Mouse (Mus musculus): ENCODE measurements around the gene Crip2. TPM values are rescaled to one million over a fixed set of nuclear protein-coding genes. Genes with fewer than 3 reads are reported as not detected.

Gene Crip2
- polyA plus RNA-seq, 1 experiment from 2014 or later, result 223 TPM

GRCm38 (mm10) chr12:113151661-113152271 lies 11.7 kb downstream of the Crip2 start:
- peaks cover 72% of the 10 kb centered on the region for H3K27me3 ChIP-seq
- no peak overlapping the region for H3K27ac ChIP-seq
- 1% methylated on average over 35 of the region's 36 CpGs for WGBS
- H3K36me3 ChIP-seq (replicated peaks), result no peaks in the 10 kb centered on the region
- peak overlapping the region; percentile 44 for H3K4me3 ChIP-seq (replicated peaks)
- ATAC-seq (ENCODE audit: low FRiP score), result no peak
- H3K9ac ChIP-seq, result peak overlapping the region; percentile 56
- peaks cover 37% of the 10 kb centered on the region for H3K4me1 ChIP-seq
- no peaks in the 10 kb centered on the region for H3K9me3 ChIP-seq
- peak overlapping the region; percentile 78 for H3K4me2 ChIP-seq

DNA sequence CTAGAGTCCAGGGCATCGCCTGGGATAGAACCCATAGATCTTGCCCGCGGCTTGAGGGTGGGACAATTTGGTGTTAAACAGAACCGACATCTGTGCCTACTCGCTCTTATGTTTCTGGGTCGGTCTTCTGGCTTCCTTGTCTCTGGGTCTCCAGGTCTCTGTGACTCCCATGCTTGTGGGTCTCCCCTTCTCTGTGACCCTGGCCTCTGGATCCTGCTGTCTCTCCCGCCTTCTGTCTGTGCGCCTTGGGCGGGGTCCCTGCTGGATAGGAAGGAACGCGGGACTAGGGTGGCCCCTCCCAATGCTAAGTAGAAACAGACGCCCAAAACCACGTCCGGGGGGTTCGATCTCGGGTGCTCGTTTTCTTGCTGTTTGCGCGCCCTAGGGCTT lies 12.2 kb downstream of the Crip2 start:
- ATAC-seq (ENCODE audit: low FRiP score), result no peak
- no peaks in the 10 kb centered on the region for H3K36me3 ChIP-seq (replicated peaks)
- peak overlapping the region; percentile 44 for H3K4me3 ChIP-seq (replicated peaks)
- H3K9ac ChIP-seq, result peak overlapping the region; percentile 56
- H3K27me3 ChIP-seq, result peaks cover 67% of the 10 kb centered on the region
- H3K9me3 ChIP-seq, result no peaks in the 10 kb centered on the region
- H3K4me2 ChIP-seq, result peak overlapping the region; percentile 78
- no peak overlapping the region for H3K27ac ChIP-seq
- 29% methylated on average over 19 of the region's 19 CpGs for WGBS
- peaks cover 38% of the 10 kb centered on the region for H3K4me1 ChIP-seq

DNA sequence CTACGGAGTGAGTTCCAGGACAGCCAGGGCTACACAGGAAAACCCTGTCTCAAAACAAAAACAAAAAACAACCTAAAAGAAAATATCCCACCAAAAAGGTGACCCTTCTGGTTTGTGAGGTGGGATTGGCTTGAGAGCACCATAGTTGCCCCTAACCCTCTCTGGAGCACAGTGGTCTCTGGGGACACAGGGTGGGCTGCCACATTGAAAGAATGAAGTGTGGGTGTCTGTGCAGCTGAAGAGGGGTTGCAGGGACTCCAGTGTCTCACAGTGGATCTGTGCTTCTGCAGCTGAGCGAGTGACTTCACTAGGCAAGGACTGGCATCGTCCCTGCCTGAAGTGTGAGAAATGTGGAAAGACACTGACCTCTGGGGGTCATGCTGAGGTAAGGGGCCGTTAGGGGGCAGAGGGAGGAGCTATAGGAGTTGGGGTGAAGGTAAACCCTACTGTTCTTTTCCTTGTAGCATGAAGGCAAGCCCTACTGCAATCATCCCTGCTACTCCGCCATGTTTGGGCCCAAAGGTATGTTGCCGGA lies 13.0 kb downstream of the Crip2 start:
- Histone ChIP-seq H3K36me3 (replicated peaks) (no peaks in the 10 kb centered on the region), H3K27ac (no peak overlapping the region), H3K9ac (no peak overlapping the region), H3K27me3 (peaks cover 59% of the 10 kb centered on the region), H3K4me3 (replicated peaks) (no peak overlapping the region), H3K9me3 (no peaks in the 10 kb centered on the region), H3K4me1 (peaks cover 41% of the 10 kb centered on the region), H3K4me2 (no peak overlapping the region)
- ATAC-seq (ENCODE audit: low FRiP score), result no peak
- 82% methylated on average over 6 of the region's 6 CpGs for WGBS

DNA sequence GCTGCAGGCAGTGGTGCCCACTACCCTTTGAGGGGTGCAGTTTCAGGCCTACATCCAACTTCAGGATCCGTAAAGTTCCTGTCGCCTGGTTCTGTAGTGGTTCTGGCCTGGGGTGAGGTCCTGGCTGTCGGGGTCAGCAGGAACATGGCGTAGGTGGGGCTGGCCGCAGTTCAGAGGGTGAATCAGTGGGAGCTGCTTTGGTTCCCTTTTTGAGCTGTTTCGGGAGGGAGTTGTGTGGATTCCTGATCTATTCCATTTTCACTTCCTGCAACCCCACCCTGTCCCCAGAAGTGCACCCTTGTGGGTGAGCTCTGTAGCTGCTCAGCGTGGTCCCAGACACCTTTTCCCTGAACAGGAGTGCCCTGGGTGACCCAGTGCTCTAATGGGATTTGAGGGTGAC lies 13.9 kb downstream of the Crip2 start:
- Histone ChIP-seq H3K27me3 (peaks cover 52% of the 10 kb centered on the region), H3K27ac (no peak overlapping the region), H3K4me2 (no peak overlapping the region), H3K36me3 (replicated peaks) (no peaks in the 10 kb centered on the region), H3K9me3 (no peaks in the 10 kb centered on the region), H3K4me3 (replicated peaks) (no peak overlapping the region), H3K9ac (no peak overlapping the region), H3K4me1 (peaks cover 37% of the 10 kb centered on the region)
- ATAC-seq (ENCODE audit: low FRiP score), result no peak
- 90% methylated on average over 7 of the region's 7 CpGs for WGBS

DNA sequence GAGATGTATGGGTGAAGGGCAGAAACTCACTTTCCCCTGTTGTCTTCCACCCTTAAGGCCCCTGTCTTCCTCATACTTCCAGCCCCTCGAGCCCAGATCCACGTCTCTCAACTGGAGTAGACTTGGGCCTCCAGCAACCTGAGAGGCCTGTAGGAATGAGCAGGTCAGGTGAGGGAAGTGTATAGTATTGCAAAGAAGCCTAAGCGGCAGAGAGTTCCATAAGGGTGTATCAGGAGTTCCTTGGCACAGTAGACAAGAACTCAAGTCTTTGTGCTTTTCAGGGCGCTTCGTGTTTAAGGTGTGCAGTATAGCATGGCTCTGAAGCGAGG lies 14.7 kb downstream of the Crip2 start:
- Histone ChIP-seq H3K4me1 (peaks cover 33% of the 10 kb centered on the region), H3K36me3 (replicated peaks) (0 out of 2 replicates have a peak, but pooled peaks cover under 1% of the 10 kb centered on the region), H3K9me3 (no peaks in the 10 kb centered on the region), H3K9ac (peak overlapping the region; percentile 44; the same call in 1 of the 2 replicates), H3K27me3 (peaks cover 52% of the 10 kb centered on the region), H3K4me3 (replicated peaks) (peak overlapping the region; percentile 67; the same call in 1 of the 2 replicates), H3K4me2 (peak overlapping the region; percentile 67), H3K27ac (no peak overlapping the region)
- WGBS, result 76% methylated on average over 6 of the region's 6 CpGs
- no peak for ATAC-seq (ENCODE audit: low FRiP score)

GRCm38 (mm10) chr12:113155076-113155771 lies 15.2 kb downstream of the Crip2 start:
- Histone ChIP-seq H3K27me3 (peaks cover 47% of the 10 kb centered on the region), H3K9me3 (no peaks in the 10 kb centered on the region), H3K9ac (peak overlapping the region; percentile 44; the same call in 1 of the 2 replicates), H3K27ac (no peak overlapping the region; the same call in 1 of the 2 replicates), H3K36me3 (replicated peaks) (peaks cover 5% of the 10 kb centered on the region; the same call in 1 of the 2 replicates), H3K4me1 (peaks cover 33% of the 10 kb centered on the region), H3K4me2 (peak overlapping the region; percentile 67), H3K4me3 (replicated peaks) (peak overlapping the region; percentile 67)
- 4% methylated on average over 32 of the region's 32 CpGs for WGBS
- ATAC-seq (ENCODE audit: low FRiP score), result peak; percentile 7; the same call in 1 of the 2 replicates

DNA sequence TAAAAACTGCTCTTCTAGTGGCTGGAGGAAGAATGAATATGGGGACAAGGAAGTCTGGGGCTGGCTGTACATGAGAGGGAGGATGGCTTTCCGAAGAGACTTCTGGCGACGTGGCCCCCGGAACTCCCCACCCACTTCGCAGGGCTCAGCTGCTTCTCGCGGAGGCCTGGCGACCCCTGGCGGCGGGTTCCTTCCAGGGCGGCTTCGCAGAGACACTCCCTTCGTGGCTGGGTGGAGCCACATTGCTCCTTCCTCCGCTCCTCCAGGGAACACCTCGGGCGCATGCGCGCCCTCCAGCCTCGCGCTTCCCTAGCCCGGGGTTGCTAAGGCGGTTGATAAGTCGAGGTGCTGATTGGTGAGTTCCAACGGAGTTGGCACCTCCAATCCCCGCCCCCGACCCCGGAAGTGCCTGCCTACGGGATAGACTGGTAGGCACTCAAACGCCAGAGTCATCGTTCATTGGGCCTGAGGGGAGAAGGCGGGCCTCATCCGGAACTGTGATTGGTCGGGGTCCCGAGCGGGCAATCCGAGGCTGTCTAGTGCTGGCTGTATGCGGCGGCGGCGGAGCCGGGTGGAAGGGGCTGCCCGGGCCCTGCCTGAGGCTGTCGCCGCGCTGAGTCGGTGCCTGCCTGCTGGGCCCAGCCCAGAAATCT lies 16.0 kb downstream of the Crip2 start, which contains the start of gene Tedc1:
Gene Tedc1 (plus strand): TSS at position 535 of the 653 bp plus-strand sequence.
- H3K27ac ChIP-seq, result peak within 1 kb of the TSS; percentile 42
- H3K4me3 ChIP-seq (replicated peaks), result peak within 1 kb of the TSS; percentile 67
- peaks cover 5% of the 10 kb centered on the region for H3K36me3 ChIP-seq (replicated peaks)
- H3K27me3 ChIP-seq, result peaks cover 39% of the 10 kb centered on the region
- H3K9ac ChIP-seq, result peak within 1 kb of the TSS; percentile 72
- ATAC-seq (ENCODE audit: low FRiP score), result peak; percentile 98
- H3K9me3 ChIP-seq, result no peaks in the 10 kb centered on the region
- WGBS, result under 1% methylated on average over 46 of the region's 46 CpGs
- peak within 1 kb of the TSS; percentile 91 for H3K4me2 ChIP-seq
- peaks cover 33% of the 10 kb centered on the region for H3K4me1 ChIP-seq

- ATAC-seq (ENCODE audit: low FRiP score), result no peak
- peaks cover 8% of the 10 kb centered on the region for H3K36me3 ChIP-seq (replicated peaks)
- H3K9me3 ChIP-seq, result no peaks in the 10 kb centered on the region
- WGBS, result under 1% methylated on average over 23 of the region's 23 CpGs
- H3K27ac ChIP-seq, result peak overlapping the region; percentile 42; the same call in 1 of the 2 replicates
- peak overlapping the region; percentile 72 for H3K9ac ChIP-seq
- peak overlapping the region; percentile 67 for H3K4me3 ChIP-seq (replicated peaks)
- peaks cover 34% of the 10 kb centered on the region for H3K27me3 ChIP-seq
- peak overlapping the region; percentile 91 for H3K4me2 ChIP-seq
- H3K4me1 ChIP-seq, result peaks cover 31% of the 10 kb centered on the region
Observed at GRCm38 (mm10) chr12:113156540-113156929, 16.5 kb downstream of the Crip2 start.

DNA sequence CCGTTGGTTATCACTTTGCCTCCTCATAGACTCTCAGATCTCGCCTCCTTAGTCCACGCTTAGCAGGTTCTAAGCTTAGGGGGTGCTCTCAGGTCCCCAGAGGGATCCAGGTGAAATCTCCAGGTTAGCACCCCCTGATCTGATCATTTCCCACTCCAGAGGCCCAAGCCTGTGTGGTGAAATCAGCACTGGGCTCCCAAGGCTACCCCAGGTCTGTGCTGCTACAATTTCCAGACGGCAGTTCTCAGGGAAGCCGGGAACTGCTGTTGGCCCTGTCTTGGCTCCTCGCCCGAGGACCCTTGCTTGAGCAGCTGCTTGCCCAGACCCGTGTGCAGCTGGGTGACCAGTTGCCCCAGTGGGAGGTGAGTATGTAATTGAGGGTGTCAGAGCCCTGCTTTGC lies 17.0 kb downstream of the Crip2 start:
- H3K4me2 ChIP-seq, result peak overlapping the region; percentile 91
- H3K36me3 ChIP-seq (replicated peaks), result peaks cover 13% of the 10 kb centered on the region
- peaks cover 26% of the 10 kb centered on the region for H3K4me1 ChIP-seq
- H3K27me3 ChIP-seq, result peaks cover 29% of the 10 kb centered on the region
- no peak for ATAC-seq (ENCODE audit: low FRiP score)
- H3K27ac ChIP-seq, result no peak overlapping the region
- WGBS, result 31% methylated on average over 8 of the region's 8 CpGs
- H3K4me3 ChIP-seq (replicated peaks), result peak overlapping the region; percentile 67
- H3K9ac ChIP-seq, result peak overlapping the region; percentile 72
- no peaks in the 10 kb centered on the region for H3K9me3 ChIP-seq

DNA sequence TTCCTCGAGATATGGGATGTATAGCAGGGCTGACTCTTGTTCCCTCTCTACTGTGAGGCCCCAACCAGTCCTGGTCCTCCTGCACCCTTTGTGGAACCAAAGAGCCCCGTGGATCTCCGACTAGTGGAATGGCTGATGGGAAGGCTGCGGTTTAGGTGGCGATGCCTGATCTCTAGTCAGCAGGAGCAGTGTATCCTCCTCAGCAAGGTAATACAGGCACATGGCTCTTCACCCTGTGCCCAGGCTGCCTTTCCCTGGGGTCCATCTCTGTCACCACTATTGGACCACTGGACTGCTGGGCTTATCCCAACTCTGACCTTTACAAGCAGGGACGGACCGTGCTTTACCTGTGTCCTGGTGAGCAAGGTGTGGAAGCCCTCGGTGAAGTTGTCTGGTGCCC lies 17.5 kb downstream of the Crip2 start:
- WGBS, result 95% methylated on average over 8 of the region's 8 CpGs
- H3K27me3 ChIP-seq, result peaks cover 24% of the 10 kb centered on the region

DNA sequence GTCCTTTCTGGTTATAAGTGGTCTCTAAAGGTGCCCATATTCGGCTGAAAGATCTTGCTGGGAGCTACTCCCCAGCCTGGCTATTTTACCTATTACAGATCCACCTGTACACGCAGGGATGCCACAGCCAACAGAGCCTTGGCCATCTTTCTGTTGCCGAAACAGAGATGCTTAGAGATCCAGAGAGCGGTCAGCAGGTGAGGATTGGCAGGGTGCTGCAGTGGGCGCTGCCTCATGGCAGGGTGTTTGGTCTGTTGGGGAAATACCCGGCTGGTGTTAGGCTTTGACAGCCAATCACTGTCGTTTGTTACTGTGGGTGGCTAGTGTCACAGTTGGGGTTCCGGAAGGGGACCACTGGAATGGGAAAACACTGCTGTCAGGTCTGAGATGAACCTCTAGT lies 17.9 kb downstream of the Crip2 start:
- no peak overlapping the region for H3K9ac ChIP-seq
- H3K36me3 ChIP-seq (replicated peaks), result peaks cover 23% of the 10 kb centered on the region
- H3K9me3 ChIP-seq, result no peaks in the 10 kb centered on the region
- ATAC-seq (ENCODE audit: low FRiP score), result no peak
- no peak overlapping the region for H3K27ac ChIP-seq
- 91% methylated on average over 8 of the region's 8 CpGs for WGBS
- no peak overlapping the region for H3K4me3 ChIP-seq (replicated peaks)
- peaks cover 22% of the 10 kb centered on the region for H3K4me1 ChIP-seq
- peaks cover 20% of the 10 kb centered on the region for H3K27me3 ChIP-seq
- no peak overlapping the region for H3K4me2 ChIP-seq

More for the DNA sequence above, 17.5 kb downstream of the Crip2 start:
- Histone ChIP-seq H3K4me2 (peak overlapping the region; percentile 91), H3K9ac (peak overlapping the region; percentile 72; the same call in 1 of the 2 replicates), H3K27ac (no peak overlapping the region), H3K4me1 (peaks cover 22% of the 10 kb centered on the region), H3K4me3 (replicated peaks) (peak overlapping the region; percentile 67), H3K36me3 (replicated peaks) (peaks cover 18% of the 10 kb centered on the region), H3K9me3 (no peaks in the 10 kb centered on the region)
- no peak for ATAC-seq (ENCODE audit: low FRiP score)

DNA sequence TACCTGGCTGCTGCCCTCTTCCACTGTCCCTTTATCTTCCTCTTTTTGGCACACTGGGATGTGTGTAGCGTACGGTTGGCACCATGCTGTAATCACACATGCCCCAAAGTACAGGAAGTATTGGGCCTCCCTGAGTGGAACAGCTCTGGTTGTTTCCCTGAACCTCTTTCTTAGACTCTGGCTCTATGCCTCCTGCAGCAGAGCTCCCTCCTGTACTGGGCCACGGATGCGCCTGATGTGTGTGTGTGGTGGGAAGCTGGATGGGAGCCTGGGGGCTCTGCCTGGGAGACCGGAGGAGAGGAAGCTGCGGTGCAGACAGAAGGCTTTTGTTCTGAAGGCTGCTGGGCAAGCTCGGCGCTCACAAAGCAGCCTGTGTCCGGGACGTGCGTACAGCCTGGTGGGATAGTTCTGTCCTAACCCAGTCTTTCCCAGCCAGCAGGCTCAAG lies 23.5 kb downstream of the Crip2 start:
- no peak overlapping the region for H3K4me3 ChIP-seq (replicated peaks)

More for the DNA sequence above, 23.5 kb downstream of the Crip2 start:
- Histone ChIP-seq H3K36me3 (replicated peaks) (peaks cover 39% of the 10 kb centered on the region), H3K4me2 (no peak overlapping the region), H3K4me1 (peaks cover 3% of the 10 kb centered on the region; the same call in 1 of the 2 replicates), H3K27me3 (no peaks in the 10 kb centered on the region; the same call in 1 of the 2 replicates), H3K9me3 (no peaks in the 10 kb centered on the region), H3K27ac (peak overlapping the region; percentile 44), H3K9ac (no peak overlapping the region)
- peak; percentile 47; the same call in 1 of the 2 replicates for ATAC-seq (ENCODE audit: low FRiP score)
- WGBS, result 75% methylated on average over 11 of the region's 11 CpGs
